33 mouse cellular contexts compared by ENCODE assay signal in the genomic region with DNA sequence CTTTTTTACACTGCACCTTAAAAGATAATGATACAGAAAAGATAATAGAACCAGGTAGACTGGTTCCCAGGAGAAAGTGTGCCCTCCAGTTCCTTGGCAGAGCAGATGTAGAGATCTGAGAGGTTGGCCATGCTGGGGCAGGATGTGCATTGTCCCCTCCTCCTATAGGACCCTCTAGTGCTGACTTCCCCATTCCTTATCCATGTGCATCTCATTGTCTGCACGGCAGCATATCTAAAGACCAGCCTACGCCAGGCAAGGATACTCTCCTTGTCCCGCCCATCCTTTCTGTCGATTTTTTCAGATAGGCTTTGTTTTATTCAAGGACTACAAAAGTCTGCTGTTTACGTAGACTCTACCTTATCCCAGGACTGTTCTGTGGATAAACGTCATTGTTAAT.
"Had no signal": no experiment of that assay in that cellular context is flagged by ENCODE, and none has a peak within 500 bp of the region (broad histone marks: within the 10 kb centered on the region; RNA-seq: fewer than 3 reads in every experiment).

No protein-coding gene starts in this region.

- H3K27ac ChIP-seq: heart, embryonic 13.5 days; heart, embryonic 15.5 days; hindbrain, embryonic 10.5 days; hindbrain, embryonic 12.5 days; hindbrain, embryonic 13.5 days; hindbrain, embryonic 14.5 days; hindbrain, embryonic 15.5 days; hindbrain, postnatal 0 days; intestine, embryonic 15.5 days; kidney, embryonic 15.5 days; kidney, postnatal 0 days; layer of hippocampus, adult 2 months; left cerebral cortex, adult 2 months had no signal

- H3K4me1 ChIP-seq: heart, embryonic 12.5 days; hindbrain, embryonic 10.5 days; hindbrain, embryonic 12.5 days; hindbrain, embryonic 13.5 days; hindbrain, embryonic 15.5 days; intestine, embryonic 15.5 days; kidney, embryonic 15.5 days had no signal

- H3K27me3 ChIP-seq: heart, embryonic 12.5 days; heart, embryonic 13.5 days; heart, embryonic 15.5 days; hindbrain, embryonic 12.5 days; hindbrain, embryonic 13.5 days; hindbrain, embryonic 15.5 days; intestine, embryonic 15.5 days; kidney, embryonic 15.5 days had no signal

- H3K4me3 ChIP-seq: heart, embryonic 12.5 days; heart, embryonic 13.5 days; heart, embryonic 15.5 days; hindbrain, embryonic 10.5 days; hindbrain, embryonic 12.5 days; hindbrain, embryonic 13.5 days; hindbrain, embryonic 15.5 days; intestine, embryonic 15.5 days; kidney, embryonic 15.5 days; layer of hippocampus, adult 2 months; left cerebral cortex, adult 2 months had no signal

- ATAC-seq: hindbrain, embryonic 16.5 days; hindbrain, postnatal 0 days; inflammation-experienced regulatory T-cells, adult 6 months; intestine, embryonic 15.5 days; intestine, embryonic 16.5 days; intestine, postnatal 0 days had no signal

- DNase-seq: heart, postnatal 10 days; heart, postnatal 14 days; heart, postnatal 36 days; heart, postnatal 4 days; kidney, adult 11 months; kidney, adult 18-20 months; kidney, adult 2 months; kidney, adult 8-10 months; kidney, adult 9 months; kidney, postnatal 10 days; kidney, postnatal 14 days; kidney, postnatal 25 days; kidney, postnatal 4 days; layer of hippocampus, adult 9-11 months; layer of hippocampus, postnatal 36 days had no signal

- H3K9ac ChIP-seq: heart, embryonic 12.5 days; heart, embryonic 13.5 days; heart, embryonic 15.5 days; hindbrain, embryonic 12.5 days; hindbrain, embryonic 13.5 days; hindbrain, embryonic 14.5 days; hindbrain, embryonic 15.5 days; intestine, embryonic 15.5 days; kidney, embryonic 15.5 days had no signal

- H3K9me3 ChIP-seq: heart, embryonic 12.5 days; heart, embryonic 13.5 days; heart, embryonic 15.5 days; hindbrain, embryonic 10.5 days; hindbrain, embryonic 12.5 days; hindbrain, embryonic 13.5 days; hindbrain, embryonic 15.5 days; intestine, embryonic 15.5 days; kidney, embryonic 15.5 days had no signal
